Mouse (Mus musculus) kidney, adult 2 months (tissue): Measurements from ENCODE around the gene Fam204a. TPM values are rescaled to one million over a fixed set of nuclear protein-coding genes. Genes with fewer than 3 reads are reported as not detected.

ENCODE experiments used
- DNase-seq: peaks from one replicate; pipeline ENCODE4 v3.0.0; 2021
- H3K27ac ChIP-seq: fragments of 200-500 bp; 2 replicates; pipeline ENCODE4 v1.5.1; 2012; ENCODE audit warnings: low read depth, low read length, control low read depth, inconsistent platforms; ENCODE audit not compliant: insufficient read depth
- H3K27me3 ChIP-seq: fragments of 200-500 bp; replicated peaks from 2 replicates; pipeline ENCODE4 v1.6.1; 2012; ENCODE audit warnings: mild to moderate bottlenecking, moderate library complexity, low read length, inconsistent platforms; ENCODE audit not compliant: control insufficient read depth, insufficient read depth
- H3K36me3 ChIP-seq: fragments of 200-500 bp; 2 replicates; pipeline ENCODE4 v1.6.1; 2012; ENCODE audit warnings: mild to moderate bottlenecking, moderate library complexity, low read length, inconsistent platforms; ENCODE audit not compliant: control insufficient read depth, insufficient read depth
- H3K4me1 ChIP-seq: fragments of 200-500 bp; 2 replicates; pipeline ENCODE4 v1.6.1; 2011; ENCODE audit warnings: low read length; ENCODE audit not compliant: control insufficient read depth, insufficient read depth
- H3K4me3 ChIP-seq: fragments of 200-500 bp; 2 replicates; pipeline ENCODE4 v1.5.1; 2011; ENCODE audit warnings: mild to moderate bottlenecking, low read depth, low read length, control low read depth; ENCODE audit not compliant: insufficient read depth
- CTCF ChIP-seq: fragments of 200-500 bp; conservative IDR thresholded peaks from 2 replicates; pipeline ENCODE4 v1.5.1; 2011; ENCODE audit warnings: low read depth, mild to moderate bottlenecking, control low read depth, low read length, moderate library complexity, mixed read lengths; ENCODE audit not compliant: insufficient read depth, insufficient read length
- POLR2A ChIP-seq: fragments of 200-500 bp; IDR thresholded peaks from one replicate; pipeline ENCODE4 v1.6.1; 2011; ENCODE audit warnings: low read depth, low read length, control low read depth
- WGBS: fragments of 180-500 bp; shearing (Covaris S2); methylation state at CpG from one replicate; pipeline ENCODE4 v1.1.7; 2018; 5-methylcytosine and 5-hydroxymethylcytosine counted together
- polyA plus RNA-seq: library from polyadenylated mRNA; depleted of rRNA; stranded (reverse); fragments of >200 nt; gene quantifications from 2 replicates; pipeline ENCODE4 v1.2.3, GENCODE M21; 2012; rRNA removed

The Fam204a gene
- polyA plus RNA-seq, 1 experiment = 4.7 TPM

DNA sequence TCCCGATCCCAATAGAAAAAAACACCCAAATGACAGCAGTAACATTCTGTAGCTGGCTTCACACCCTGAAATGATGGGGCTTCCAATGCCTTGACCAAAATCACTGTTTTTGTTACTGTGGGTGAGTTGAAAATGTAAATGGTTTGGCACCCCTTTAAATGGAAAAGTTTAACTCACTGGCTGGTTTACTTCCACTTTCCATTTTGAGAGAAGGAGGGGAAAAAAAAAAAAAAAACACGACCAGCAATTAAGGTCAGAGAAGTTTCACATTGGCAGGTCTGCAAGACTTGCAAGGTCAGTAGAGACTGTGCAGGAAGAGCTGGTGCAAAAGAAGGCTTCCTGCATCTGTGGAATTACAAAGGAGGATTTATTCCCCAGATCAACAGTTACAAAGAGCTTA is 61.1 kb downstream of the Fam204a start:
- Histone ChIP-seq H3K4me3 (no peak overlapping the region), H3K27ac (no peak overlapping the region)

DNA sequence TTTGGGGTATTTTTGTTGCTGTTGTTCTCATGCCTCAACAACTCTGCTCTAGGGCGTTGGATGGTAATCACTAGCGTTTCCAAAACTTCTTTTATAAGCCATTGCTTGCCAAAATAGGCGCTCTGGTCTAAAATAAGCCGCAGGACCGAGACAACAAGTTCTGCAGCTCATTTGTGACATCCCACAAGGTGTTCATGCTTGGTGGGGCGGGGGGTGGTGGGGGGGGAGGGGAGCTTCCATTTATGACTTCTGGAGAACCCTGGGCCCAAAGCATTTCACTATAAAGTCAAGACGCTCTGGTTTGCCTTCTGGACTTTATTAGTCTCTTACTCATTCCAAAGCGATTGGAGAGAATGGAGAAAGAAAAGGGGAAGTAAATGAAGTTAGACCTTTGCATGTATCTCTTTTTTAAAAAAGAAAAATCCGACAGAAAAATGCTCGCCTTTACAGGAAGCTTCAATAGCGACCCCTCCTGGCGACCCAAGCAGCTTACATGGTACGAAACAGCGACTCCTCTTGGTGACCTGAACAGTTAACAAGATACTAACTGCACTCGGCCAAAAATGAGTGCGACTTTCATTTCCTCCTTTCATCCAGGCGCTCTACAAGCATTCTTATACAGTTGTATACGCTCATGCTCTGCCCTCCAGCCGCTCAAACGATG is 65.8 kb downstream of the Fam204a start:
- Histone ChIP-seq H3K36me3 (no peaks in the 10 kb centered on the region), H3K4me3 (no peak overlapping the region), H3K27ac (no peak overlapping the region), H3K4me1 (peaks cover 7% of the 10 kb centered on the region; the same call in 1 of the 2 replicates), H3K27me3 (no peaks in the 10 kb centered on the region; the same call in 1 of the 2 replicates)
- DNase-seq = peak; percentile 54
- WGBS = 26% methylated on average over 20 of the region's 20 CpGs
- TF ChIP-seq CTCF (peak; percentile 78), POLR2A (no peak)

More for the DNA sequence above, 61.1 kb downstream of the Fam204a start:
- 36% methylated on average over 2 of the region's 2 CpGs for WGBS
- TF ChIP-seq CTCF (no peak), POLR2A (no peak)
- no peaks in the 10 kb centered on the region; the same call in 1 of the 2 replicates for H3K27me3 ChIP-seq
- DNase-seq = peak; percentile 10
- no peaks in the 10 kb centered on the region for H3K36me3 ChIP-seq
- H3K4me1 ChIP-seq = peaks cover 9% of the 10 kb centered on the region; the same call in 1 of the 2 replicates

- Histone ChIP-seq H3K27ac (no peak overlapping the region), H3K27me3 (no peaks in the 10 kb centered on the region; the same call in 1 of the 2 replicates), H3K4me3 (no peak overlapping the region), H3K36me3 (no peaks in the 10 kb centered on the region), H3K4me1 (no peaks in the 10 kb centered on the region)
- DNase-seq = no peak
- 58% methylated on average over 6 of the region's 6 CpGs for WGBS
- TF ChIP-seq CTCF = no peak
- TF ChIP-seq POLR2A = no peak
Observed at GRCm38 (mm10) chr19:60159827-60160226, 66.7 kb downstream of the Fam204a start.

- no peaks in the 10 kb centered on the region for H3K4me1 ChIP-seq
- no peak for TF ChIP-seq POLR2A
- TF ChIP-seq CTCF = no peak
- WGBS = 79% methylated on average over 5 of the region's 5 CpGs
- H3K4me3 ChIP-seq = no peak overlapping the region
- DNase-seq = no peak
- H3K27me3 ChIP-seq = no peaks in the 10 kb centered on the region
- no peak overlapping the region for H3K27ac ChIP-seq
- no peaks in the 10 kb centered on the region for H3K36me3 ChIP-seq
Observed at GRCm38 (mm10) chr19:60155266-60155665, 71.2 kb downstream of the Fam204a start.

- Histone ChIP-seq H3K4me1 (no peaks in the 10 kb centered on the region), H3K27me3 (no peaks in the 10 kb centered on the region), H3K27ac (no peak overlapping the region), H3K4me3 (no peak overlapping the region), H3K36me3 (no peaks in the 10 kb centered on the region)
- no peak for TF ChIP-seq CTCF
- TF ChIP-seq POLR2A = no peak
- WGBS = 87% methylated on average over 1 of the region's 1 CpGs
- no peak for DNase-seq
Observed at GRCm38 (mm10) chr19:60153096-60153495, 73.4 kb downstream of the Fam204a start.

- DNase-seq = no peak
- 80% methylated on average over 3 of the region's 3 CpGs for WGBS
- H3K27ac ChIP-seq = no peak overlapping the region
- TF ChIP-seq CTCF = no peak
- TF ChIP-seq POLR2A = no peak
- no peaks in the 10 kb centered on the region for H3K36me3 ChIP-seq
- H3K4me3 ChIP-seq = no peak overlapping the region
- H3K27me3 ChIP-seq = no peaks in the 10 kb centered on the region
- no peaks in the 10 kb centered on the region for H3K4me1 ChIP-seq
Observed at GRCm38 (mm10) chr19:60150056-60150455, 76.4 kb downstream of the Fam204a start.

GRCm38 (mm10) chr19:60149078-60149960 is 77.2 kb downstream of the Fam204a start:
- no peaks in the 10 kb centered on the region for H3K4me1 ChIP-seq
- WGBS = 40% methylated on average over 13 of the region's 13 CpGs
- H3K27me3 ChIP-seq = no peaks in the 10 kb centered on the region
- no peak overlapping the region for H3K27ac ChIP-seq
- no peaks in the 10 kb centered on the region for H3K36me3 ChIP-seq
- TF ChIP-seq CTCF (no peak), POLR2A (no peak)
- DNase-seq = no peak
- H3K4me3 ChIP-seq = no peak overlapping the region

Other genes with a start within 250 kb of the Fam204a start
- 0.08 TPM in 1 of 2 replicates, not detected in the other for gene Prlhr, start 241.6 kb upstream of the Fam204a start, polyA plus RNA-seq